Mouse (Mus musculus) lung, postnatal 4 days (tissue): ENCODE results near the gene Gm29423.
"Not testable (repeated sequence)": the region's sequence is repeated elsewhere in the genome, so short reads cannot be mapped to it uniquely, and the experiment has no call there.

Source experiments
- DNase-seq, 2 experiments: peaks; one replicate each; pipeline ENCODE4 v3.0.0; 2021

Gene Gm29423

DNA sequence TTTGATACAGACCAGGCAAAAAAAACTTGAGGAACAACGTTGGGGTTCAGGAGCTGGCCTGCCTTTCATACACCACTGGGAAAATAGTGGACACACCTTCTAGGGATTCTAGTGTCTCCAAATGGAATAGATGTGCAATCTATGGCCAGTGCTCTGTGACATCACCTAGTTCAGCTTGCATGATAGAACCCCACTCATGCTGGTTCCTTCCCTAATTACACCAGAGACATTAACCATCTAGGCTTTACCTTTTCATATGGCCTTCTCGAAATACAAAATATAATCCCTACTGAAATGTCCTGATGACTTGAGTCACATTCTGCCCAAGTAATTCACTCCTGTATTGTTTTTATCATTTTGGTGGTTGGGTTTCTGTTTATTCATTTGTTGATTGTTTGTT is at the start of gene Gm29423, which contains the start of gene Gm29644:
TSS of gene Gm29423 (minus strand) at position 101 of the 400 bp plus-strand sequence.
TSS of gene Gm29644 (minus strand) at position 157 of the 400 bp plus-strand sequence.
- DNase-seq, result not testable (repeated sequence)

DNA sequence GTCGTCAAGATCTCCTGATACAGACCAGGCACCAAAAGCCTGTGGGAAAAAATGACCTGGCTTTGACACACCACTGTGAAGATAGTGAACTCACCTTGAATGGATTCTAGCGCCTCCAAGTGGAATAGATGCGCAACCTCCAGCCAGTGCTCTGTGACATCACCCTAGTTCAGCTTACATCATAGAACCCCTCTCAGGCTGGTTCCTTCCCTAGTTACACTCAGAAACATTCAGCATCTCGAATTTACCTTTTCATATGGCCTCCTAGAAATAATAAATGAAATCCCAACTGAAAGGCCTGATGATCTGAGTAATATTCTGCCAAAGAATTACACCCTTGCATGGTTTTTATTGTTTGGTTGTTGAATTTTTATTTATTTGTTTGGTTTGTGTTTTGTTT is 29.5 kb downstream of the Gm29423 start, which contains the start of gene Gm21118:
TSS of gene Gm21118 (minus strand) at position 101 of the 400 bp plus-strand sequence.
- not testable (repeated sequence) for DNase-seq
